Mouse (Mus musculus) layer of hippocampus, adult 2 months (tissue): ENCODE data around the gene Vps45. TPM values are rescaled to one million over a fixed set of nuclear protein-coding genes. Genes with fewer than 3 reads are reported as not detected.

Experiments used
- DNase-seq, 2 experiments: peaks; one replicate each; pipeline ENCODE4 v3.0.0; 2022; ENCODE audit warnings: low spot score in 2 of 2
- H3K27ac ChIP-seq: fragments of 200-600 bp; 2 replicates; pipeline ENCODE4 v1.8.1; 2022
- H3K4me3 ChIP-seq: fragments of 200-600 bp; 2 replicates; pipeline ENCODE4 v1.8.1; 2022; ENCODE audit warnings: mild to moderate bottlenecking
- CTCF ChIP-seq: fragments of 200-600 bp; conservative IDR thresholded peaks from 2 replicates; pipeline ENCODE4 v1.8.1; 2022; ENCODE audit warnings: antibody characterized with exemption, mild to moderate bottlenecking, moderate library complexity
- total RNA-seq, 2 experiments: library from RNA; stranded (reverse); gene quantifications; 2 replicates each; pipeline ENCODE4 v1.2.3; 2021

Gene Vps45
- total RNA-seq, 2 experiments from 2014 or later: 45.5 to 48.3 TPM

- Histone ChIP-seq H3K27ac (no peak overlapping the region), H3K4me3 (no peak overlapping the region)
- TF ChIP-seq CTCF: no peak
- no peak for DNase-seq
Observed at GRCm38 (mm10) chr3:96041079-96041478, 17.2 kb downstream of the Vps45 start.

DNA sequence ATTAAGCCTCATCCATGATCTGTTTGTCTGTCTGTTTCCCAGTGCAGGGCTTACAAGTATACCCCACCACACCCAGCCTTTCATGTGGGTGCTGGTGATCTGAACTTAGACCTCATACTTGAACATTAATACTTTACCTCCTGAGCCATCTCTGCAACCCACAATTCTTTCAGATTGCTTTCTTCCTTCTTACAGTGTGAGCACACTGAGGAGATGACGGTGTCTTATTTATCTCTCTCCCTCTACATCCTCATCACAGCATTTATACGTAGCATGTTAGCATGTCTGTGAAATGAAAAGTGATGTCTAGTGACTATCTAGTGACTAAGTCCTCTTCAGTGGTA is 17.6 kb downstream of the Vps45 start:
- no peak for DNase-seq
- Histone ChIP-seq H3K27ac (no peak overlapping the region), H3K4me3 (no peak overlapping the region)
- TF ChIP-seq CTCF: no peak

DNA sequence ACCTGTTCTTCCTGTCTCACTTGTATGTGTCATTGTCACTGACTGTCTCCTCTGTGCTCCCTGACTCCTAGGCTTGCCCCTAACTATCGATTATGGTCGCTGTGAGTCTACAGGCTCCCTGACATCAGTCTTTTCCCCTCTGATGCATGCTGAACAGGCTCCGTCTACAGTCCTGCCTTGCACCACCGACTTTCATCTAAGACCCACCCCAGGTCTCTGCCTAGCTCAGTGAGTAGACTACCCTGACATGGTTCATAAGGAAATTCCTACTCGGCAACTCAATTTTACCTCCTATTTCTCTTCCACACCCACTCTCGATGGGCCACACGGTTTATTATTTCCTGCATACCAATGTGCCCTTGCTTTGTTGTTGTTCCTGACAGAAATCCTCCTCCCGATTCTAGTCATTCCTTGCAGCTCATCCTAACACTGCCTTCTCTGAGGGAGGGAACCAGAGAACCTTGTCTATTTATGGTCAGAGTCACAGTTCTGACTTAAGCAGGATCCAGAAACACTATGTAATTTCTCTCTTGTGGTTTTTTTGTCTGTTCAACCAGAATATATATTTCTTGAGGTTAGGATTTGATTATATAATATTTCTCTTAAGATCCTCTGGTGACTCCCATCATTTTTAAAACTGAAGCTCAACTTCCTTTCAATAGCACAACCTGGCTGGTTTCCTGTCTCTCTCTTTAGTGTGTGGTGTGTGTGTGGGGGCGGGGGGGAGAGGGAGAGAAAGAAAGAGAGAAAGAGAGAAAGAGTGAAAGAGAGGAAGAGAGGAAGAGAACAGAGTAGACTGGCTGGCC is 18.2 kb downstream of the Vps45 start:
- H3K27ac ChIP-seq: no peak overlapping the region
- TF ChIP-seq CTCF: no peak
- DNase-seq: no peak
- no peak overlapping the region for H3K4me3 ChIP-seq

- Histone ChIP-seq H3K27ac (no peak overlapping the region), H3K4me3 (no peak overlapping the region)
- TF ChIP-seq CTCF: no peak
- no peak for DNase-seq
Observed at GRCm38 (mm10) chr3:96038851-96039250, 19.4 kb downstream of the Vps45 start.

DNA sequence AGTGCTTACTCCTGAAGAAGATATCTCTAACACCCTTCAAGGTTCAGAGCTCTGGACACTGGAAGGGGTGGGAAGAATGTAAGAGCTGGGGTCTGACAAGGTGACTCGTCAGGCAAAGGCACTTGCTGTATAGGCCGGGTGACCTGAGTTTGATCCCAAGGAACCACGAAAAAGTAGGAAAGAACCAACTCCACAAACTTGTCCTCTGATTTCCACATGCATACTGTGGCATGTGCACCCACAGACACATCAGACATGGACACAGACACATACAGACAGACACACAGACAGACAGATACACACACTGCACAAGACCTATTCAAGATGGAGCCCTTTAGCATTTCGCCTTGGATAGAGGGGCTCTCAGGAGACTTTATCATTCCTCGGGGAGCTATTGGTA is 20.1 kb downstream of the Vps45 start:
- no peak for TF ChIP-seq CTCF
- DNase-seq: no peak
- no peak overlapping the region for H3K27ac ChIP-seq
- no peak overlapping the region for H3K4me3 ChIP-seq

GRCm38 (mm10) chr3:96036796-96037195 is 21.5 kb downstream of the Vps45 start:
- DNase-seq: no peak

GRCm38 (mm10) chr3:96033046-96033445 is 25.2 kb downstream of the Vps45 start:
- no peak overlapping the region for H3K4me3 ChIP-seq
- TF ChIP-seq CTCF: no peak
- H3K27ac ChIP-seq: no peak overlapping the region
- no peak for DNase-seq

More at GRCm38 (mm10) chr3:96036796-96037195, 21.5 kb downstream of the Vps45 start:
- Histone ChIP-seq H3K27ac (no peak overlapping the region), H3K4me3 (no peak overlapping the region)
- TF ChIP-seq CTCF: no peak

DNA sequence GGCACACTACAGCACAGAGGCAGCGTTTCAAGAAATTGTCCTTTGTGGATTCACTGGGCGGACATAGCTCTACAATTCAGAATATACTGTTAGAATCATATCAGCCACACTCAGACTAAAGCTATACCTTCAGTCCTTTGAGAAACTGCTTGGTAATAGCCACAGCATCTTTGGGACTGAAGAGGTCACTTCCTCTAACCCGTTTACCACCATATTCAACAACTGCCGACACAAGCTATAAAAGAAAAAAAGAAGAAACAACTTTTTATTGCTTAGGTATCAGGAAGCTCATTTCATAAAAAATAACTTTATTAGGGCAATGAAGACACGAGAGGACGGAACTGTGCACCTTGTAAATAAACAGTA is 25.6 kb downstream of the Vps45 start:
- Histone ChIP-seq H3K4me3 (no peak overlapping the region), H3K27ac (no peak overlapping the region)
- no peak for DNase-seq
- no peak for TF ChIP-seq CTCF

- Histone ChIP-seq H3K27ac (no peak overlapping the region), H3K4me3 (no peak overlapping the region)
- DNase-seq: no peak
- TF ChIP-seq CTCF: no peak
Observed at GRCm38 (mm10) chr3:96031991-96032651, 26.1 kb downstream of the Vps45 start.

DNA sequence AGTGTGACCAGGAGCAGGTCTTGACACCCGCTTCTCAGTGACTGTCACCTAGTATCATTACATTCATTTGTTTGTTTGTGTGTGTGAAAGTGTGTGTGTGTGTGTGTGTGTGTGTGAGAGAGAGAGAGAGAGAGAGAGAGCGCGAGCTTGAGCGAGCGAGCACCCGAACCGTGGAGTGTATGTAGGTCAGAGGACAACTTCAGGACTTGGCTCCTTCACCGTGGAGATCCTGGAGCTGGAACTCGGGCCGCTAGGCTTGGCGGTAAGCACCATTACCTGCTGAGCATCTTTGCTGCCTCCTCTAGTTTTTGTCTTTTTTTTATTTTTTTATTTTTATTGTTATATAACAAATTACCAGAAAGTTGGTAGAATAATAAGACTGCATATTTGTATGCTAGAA is 28.5 kb downstream of the Vps45 start:
- Histone ChIP-seq H3K4me3 (no peak overlapping the region), H3K27ac (no peak overlapping the region)
- no peak for DNase-seq
- no peak for TF ChIP-seq CTCF

DNA sequence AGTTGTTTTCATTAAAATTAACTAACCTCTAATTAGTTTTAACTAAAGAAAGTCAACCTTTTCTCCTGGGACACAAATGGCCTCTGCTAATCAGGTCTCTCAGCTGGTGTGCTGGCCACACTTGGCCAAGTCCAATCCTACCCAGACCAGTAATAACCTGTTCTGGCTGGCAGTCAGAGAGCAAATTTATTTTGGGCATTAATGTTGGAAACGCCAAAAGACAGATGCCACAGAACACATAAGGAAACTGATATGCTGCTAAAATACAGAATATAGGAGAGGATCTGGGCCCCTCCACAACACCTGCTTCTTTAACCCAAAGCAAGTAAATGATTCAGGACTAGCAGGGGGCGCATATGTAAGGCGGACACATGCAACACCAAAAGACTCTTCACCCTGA is 28.9 kb downstream of the Vps45 start:
- Histone ChIP-seq H3K27ac (no peak overlapping the region), H3K4me3 (no peak overlapping the region)
- no peak for TF ChIP-seq CTCF
- no peak for DNase-seq

- no peak for TF ChIP-seq CTCF
- Histone ChIP-seq H3K4me3 (no peak overlapping the region), H3K27ac (no peak overlapping the region)
- DNase-seq: no peak
Observed at GRCm38 (mm10) chr3:96027875-96028274, 30.4 kb downstream of the Vps45 start.

DNA sequence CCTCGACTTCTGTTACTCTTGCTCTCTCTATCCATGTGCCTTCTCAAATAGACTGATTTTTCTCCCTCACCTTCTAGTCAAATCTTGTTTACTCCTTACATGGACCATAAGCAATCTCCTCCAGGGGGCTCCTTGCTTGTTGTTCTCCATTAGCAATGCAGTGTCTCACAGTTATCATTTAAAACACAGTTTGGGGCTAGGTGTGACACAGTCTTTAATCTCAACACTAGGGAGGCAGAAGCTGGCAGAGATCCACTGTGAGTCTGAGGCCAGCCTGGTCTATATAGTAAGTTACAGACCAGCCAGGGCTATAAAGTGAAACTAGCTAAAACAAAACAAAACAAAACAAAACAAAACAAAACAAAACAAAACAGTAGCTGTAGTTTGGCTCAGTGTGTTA is 31.1 kb downstream of the Vps45 start:
- no peak overlapping the region for H3K27ac ChIP-seq
- no peak for TF ChIP-seq CTCF
- H3K4me3 ChIP-seq: no peak overlapping the region
- DNase-seq: no peak
